Mouse (Mus musculus) c-Kit-positive CD71-negative TER-119-negative erythroid progenitor cells, embryonic 14.5 days (primary cell): Measurements from ENCODE around the gene Apc2.
A peak's percentile ranks its signal among the peaks of the same experiment; 100 is the strongest.

Experiments used
- DNase-seq: peaks from one replicate; pipeline ENCODE4 v3.0.0-alpha.2; 2013; ENCODE audit warnings: low read depth

The Apc2 gene

DNA sequence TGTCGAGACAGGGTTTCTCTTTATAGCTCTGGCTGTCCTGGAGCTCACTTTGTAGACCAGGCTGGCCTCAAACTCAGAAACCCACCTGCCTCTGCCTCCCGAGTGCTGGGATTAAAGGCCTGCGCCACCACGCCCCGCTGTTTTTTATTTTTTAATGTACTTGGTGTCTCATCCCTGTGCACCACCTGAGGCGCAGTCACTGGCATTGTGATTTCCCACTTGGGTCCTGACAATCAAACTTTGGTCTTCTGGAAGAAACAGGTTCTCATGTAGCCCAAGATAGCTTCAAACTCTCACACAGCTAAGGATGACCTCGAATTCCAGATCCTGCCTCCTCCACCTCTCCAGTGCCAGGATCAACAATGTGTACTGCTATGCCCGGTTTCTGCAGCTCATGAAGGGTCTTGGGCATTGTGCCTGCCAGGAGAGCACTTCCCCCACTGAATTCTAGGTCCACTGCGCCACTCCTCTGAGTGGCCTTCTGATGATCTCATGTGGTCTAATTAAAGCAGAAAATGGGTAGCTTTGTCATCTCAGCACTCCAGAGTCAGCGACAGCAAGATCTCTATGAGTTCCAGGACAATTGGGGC, 32.9 kb upstream of the Apc2 start:
- DNase-seq, result no peak

- DNase-seq, result peak; percentile 93
These were observed 31.2 kb upstream of the Apc2 start for GRCm38 (mm10) chr10:80264341-80265148.

GRCm38 (mm10) chr10:80265149-80265486, 30.7 kb upstream of the Apc2 start:
- DNase-seq, result no peak

DNA sequence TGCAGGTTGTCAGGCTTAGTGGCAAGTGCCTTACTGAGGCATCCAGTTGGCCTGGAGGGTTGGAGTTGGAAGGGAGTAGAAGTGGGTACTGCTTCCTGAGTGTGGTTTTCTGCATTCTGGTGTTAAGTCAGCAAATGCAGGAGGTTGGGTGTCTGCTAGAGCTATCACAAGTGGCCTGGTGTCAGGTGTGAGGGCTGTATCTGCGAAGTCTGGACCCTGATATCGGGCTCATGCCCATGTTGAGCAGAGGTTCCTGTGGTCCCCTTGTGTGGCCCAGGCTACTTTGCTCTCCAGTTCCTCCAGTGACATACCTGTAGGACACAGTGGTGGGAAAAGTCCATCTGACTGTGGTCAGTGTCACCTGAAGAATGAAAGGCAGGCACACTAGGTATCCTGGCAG, 25.7 kb upstream of the Apc2 start:
- no peak for DNase-seq

DNA sequence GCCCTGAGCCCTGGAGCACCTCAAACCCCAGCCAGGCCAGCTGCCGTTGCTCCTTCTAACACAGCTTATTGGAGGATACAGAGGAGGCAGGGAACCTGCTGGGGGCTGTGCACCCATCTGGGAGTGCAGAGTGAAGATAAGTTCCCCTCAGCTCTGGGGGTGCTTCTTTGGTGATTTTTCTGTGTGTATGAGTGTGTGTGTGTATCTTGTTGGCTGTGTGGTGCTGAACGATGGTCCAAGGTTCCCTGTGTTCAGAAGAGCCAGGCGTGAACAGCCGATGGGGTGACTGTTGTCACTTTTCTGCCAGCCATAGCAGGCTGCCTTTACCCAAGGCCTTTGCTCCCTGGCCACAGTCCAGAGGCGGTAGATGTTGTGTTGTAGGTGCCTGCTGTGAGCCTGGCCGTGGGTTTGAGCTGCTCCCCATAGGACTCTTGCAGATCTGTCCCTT, 25.0 kb upstream of the Apc2 start:
- DNase-seq, result no peak

- no peak for DNase-seq
These were observed 24.5 kb upstream of the Apc2 start for GRCm38 (mm10) chr10:80271186-80271843.

GRCm38 (mm10) chr10:80271870-80272585, 23.7 kb upstream of the Apc2 start:
- no peak for DNase-seq

GRCm38 (mm10) chr10:80273847-80274246, 21.9 kb upstream of the Apc2 start:
- no peak for DNase-seq

- DNase-seq, result no peak
These were observed 19.5 kb upstream of the Apc2 start for GRCm38 (mm10) chr10:80276238-80276637.

GRCm38 (mm10) chr10:80278390-80278789, 17.4 kb upstream of the Apc2 start:
- no peak for DNase-seq

DNA sequence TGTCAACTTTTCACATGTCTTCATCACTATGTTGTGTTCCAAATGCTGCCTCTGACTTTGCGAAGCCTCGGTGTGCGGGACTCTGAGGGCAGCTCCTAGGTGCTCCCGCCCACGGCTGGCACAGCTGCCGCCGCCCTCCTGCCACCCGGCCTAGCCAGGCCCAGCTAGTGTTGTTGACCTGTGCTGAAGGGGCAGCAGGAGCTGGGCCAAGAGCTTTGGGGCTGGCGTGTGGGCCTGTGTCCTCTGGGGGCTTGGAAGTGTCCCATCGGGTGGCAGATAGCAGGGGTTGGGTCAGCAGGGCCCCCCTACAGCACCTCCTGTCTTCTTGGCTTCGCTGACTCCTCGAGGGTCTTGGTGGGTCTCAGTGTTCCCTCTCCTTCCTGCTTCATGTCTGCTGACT, 16.5 kb upstream of the Apc2 start:
- DNase-seq, result no peak

GRCm38 (mm10) chr10:80281304-80281703, 14.5 kb upstream of the Apc2 start:
- no peak for DNase-seq

DNA sequence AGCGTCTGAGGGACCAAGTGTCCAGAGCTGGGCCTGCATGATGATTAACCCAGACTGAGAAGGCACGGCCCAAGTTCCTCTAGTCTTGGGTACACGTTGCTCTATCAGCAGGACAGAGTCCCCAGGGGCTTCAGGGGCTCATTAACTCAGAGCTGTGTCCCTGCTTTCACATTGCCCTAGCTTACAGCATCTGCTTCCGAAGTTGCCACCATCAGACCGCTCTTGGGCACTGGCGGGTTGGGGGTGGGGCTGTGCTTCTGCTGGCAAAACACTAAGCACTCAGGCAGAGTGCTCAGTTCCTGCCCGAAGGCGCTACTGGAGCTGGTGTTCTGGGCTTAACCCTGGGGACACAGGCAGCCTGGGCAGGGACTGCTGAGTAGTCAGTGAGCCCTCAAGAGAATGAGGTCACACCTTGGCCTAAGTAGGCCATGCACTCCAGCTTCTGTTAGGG, 13.8 kb upstream of the Apc2 start:
- DNase-seq, result no peak

GRCm38 (mm10) chr10:80282481-80283441, 13.0 kb upstream of the Apc2 start:
- no peak for DNase-seq

GRCm38 (mm10) chr10:80285222-80286070, 10.3 kb upstream of the Apc2 start:
- no peak for DNase-seq

GRCm38 (mm10) chr10:80288097-80288496, 7.7 kb upstream of the Apc2 start:
- no peak for DNase-seq

DNA sequence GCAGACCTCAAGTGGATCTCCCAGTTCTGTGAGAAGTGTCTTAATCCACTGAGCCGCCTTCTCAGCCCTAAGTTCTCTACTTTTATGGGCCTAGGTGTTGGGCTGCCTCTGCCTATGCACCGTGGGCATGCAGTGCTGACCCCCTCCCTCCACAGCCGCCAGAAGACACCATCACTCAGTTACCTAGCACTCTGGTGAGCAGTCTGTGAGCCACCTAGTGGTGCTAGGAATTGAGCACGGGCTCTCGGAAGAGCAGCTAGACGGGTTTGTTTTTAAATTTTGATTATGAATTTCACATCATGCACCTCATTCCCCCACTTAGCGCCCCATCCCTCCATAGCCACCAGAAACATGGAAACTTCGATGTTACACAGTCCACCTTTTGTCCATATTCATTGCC, 7.1 kb upstream of the Apc2 start:
- DNase-seq, result no peak

DNA sequence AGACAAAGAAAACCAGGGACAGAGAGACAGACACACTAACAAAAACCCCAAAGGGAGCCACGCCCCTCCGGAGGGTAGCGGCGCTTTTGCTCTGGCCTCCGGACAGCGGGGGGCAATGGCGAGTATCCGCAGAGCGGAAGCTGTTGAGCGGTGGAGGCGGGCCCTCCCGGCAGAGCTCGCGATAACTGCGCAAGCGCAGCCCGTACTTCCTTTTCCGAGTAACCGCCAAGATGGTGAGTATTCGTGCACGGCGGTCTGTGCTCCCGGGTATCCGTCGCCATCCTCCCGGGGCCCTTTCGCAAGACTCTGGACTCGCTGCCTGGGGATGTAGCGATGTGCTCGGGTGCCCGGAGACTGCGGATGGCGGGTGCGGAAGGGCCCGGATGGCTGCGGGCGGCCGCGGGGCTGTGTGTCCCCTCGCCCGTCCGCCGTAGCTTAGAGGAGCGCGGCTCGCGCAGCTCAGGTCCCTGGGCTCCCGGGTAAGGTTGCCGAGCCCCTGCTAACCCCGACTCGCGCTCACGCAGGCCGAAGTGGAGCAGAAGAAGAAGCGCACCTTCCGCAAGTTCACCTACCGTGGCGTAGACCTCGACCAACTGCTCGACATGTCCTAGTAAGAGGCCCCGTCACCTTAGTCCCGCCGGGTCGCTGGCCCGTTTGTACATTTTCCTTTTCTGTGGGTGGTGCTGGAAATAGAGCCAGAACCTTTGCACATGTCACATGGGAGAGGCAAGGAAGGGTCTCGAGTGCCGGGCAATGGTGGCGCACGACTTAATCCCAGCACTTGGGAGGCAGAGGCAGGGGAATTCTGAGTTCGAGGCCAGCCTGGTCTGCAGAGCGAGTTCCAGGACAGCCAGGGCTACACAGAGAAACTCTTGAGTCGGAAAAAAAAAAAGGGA, 3.3 kb upstream of the Apc2 start, which contains the start of gene Rps15:
Gene Rps15, plus strand, starts transcription at position 203 of the 896 bp plus-strand sequence.
- peak; percentile 94 for DNase-seq

DNA sequence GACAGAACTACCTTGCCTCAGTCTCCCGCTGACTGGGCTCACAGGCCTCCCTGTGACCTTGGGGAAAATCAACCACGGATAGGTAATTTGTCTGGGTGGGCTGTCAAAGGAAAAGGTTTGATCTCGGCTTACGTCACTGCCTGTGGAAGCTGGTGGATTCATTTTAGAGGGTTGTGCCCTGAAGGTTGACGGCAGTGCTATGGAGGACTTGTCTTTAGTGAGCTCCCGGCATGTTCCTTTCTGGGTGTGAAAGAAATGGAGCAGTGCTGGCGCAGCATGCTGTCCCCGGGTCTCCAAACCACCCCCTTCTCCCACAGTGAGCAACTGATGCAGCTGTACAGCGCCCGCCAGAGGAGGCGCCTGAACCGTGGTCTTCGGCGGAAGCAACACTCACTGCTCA, 2.5 kb upstream of the Apc2 start:
- no peak for DNase-seq
